13 mouse cellular contexts compared by ENCODE assay signal in the genomic region with DNA sequence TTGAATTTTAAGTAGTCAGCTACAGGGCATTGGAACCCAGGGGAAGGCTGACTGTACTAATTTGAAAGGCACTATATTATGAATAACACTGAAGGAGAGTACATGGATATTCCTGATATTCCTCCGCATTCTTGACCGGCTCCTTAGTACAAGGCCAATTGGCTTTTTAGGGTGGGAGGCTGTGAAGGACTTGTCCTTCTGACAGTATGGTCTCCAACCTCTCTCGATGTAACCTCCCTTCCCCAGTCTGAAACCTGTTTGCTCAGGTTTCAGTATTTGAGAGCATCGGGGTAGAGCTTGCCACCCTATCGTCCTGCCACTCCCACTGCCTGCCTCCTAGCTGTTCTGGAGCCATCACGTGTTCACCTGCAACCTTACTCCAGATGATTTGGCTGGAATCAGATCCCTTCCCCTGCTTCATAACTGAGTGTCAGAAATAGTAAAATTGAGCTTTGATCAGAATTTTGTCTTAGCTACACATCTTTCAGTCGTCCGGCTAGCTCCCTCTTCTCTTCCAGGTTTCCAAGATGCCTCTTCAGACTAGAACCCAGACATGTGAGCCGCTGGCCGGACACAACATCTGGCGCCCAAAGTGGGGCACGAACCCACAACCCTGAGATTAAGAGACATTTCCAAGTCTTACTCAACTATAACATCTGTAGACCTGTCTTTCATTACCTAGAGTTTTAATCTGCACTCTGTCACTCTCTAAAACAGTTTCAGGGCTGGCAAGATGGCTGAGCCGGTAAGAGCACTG.
"Had no signal": no experiment of that assay in that cellular context is flagged by ENCODE, and none has a peak within 500 bp of the region (broad histone marks: within the 10 kb centered on the region; RNA-seq: fewer than 3 reads in every experiment).

No protein-coding gene starts in this region.

- H3K9me3 ChIP-seq: limb, embryonic 15.5 days had no signal

- H3K9ac ChIP-seq: limb, embryonic 15.5 days; liver, embryonic 12.5 days; lung, embryonic 14.5 days; neural tube, embryonic 12.5 days had no signal

- H3K4me3 ChIP-seq: limb, embryonic 15.5 days; liver, embryonic 12.5 days; midbrain, embryonic 10.5 days; neural tube, embryonic 12.5 days had no signal

- H3K4me2 ChIP-seq: limb, embryonic 15.5 days; liver, embryonic 12.5 days; lung, embryonic 14.5 days; neural tube, embryonic 12.5 days had no signal

- ATAC-seq: intestine, embryonic 16.5 days; liver, embryonic 12.5 days had no signal

- H3K27me3 ChIP-seq: limb, embryonic 15.5 days; liver, embryonic 12.5 days; neural tube, embryonic 12.5 days had no signal

- H3K4me1 ChIP-seq: neural tube, embryonic 12.5 days had no signal

- H3K27ac ChIP-seq: limb, embryonic 15.5 days; liver, embryonic 12.5 days; midbrain, embryonic 10.5 days; neural tube, embryonic 12.5 days had no signal

- DNase-seq: lung, embryonic 14.5 days; lung, postnatal 10 days; lung, postnatal 4 days; midbrain, embryonic 14.5 days; right cerebral cortex, postnatal 4 days; spleen, adult 18-20 months; thymus, adult 18-20 months; thymus, postnatal 14 days had no signal
